Comparison of ENCODE assay signal across 9 mouse cellular contexts in the genomic region with DNA sequence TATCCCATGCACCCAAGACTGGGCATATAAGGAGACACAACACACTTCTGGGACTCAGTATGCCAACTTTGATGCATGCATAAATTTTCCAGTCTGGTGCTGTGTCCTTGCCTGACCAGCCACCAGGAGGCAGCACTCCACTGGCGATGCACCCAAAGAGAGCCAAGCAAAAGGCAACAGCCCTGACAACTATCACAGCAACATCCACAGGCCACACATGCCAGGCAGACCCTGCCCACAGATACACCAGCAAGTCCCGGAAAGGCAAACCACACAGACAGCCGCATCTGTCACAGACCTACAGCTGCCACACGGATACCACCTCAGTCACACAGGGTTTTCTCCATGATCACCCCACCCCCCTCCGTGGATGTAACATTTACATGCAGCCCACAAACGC. TPM values are rescaled to one million over a fixed set of nuclear protein-coding genes. Genes with fewer than 3 reads are reported as not detected.
A peak's percentile ranks its signal among the peaks of the same experiment; 100 is the strongest.
DNase-seq lines count a peak whose midpoint lies in the region; ATAC-seq and TF ChIP-seq lines count a peak whose summit lies in the region.
"Had no signal": no experiment of that assay in that cellular context is flagged by ENCODE, and none has a peak within 500 bp of the region (broad histone marks: within the 10 kb centered on the region; RNA-seq: fewer than 3 reads in every experiment).

No protein-coding gene starts in this region.

- no peak overlapping the region for H3K4me3 ChIP-seq in C2C12 (ENCODE audit: insufficient read depth, poor library complexity, severe bottlenecking)
- no peak overlapping the region for H3K4me3 ChIP-seq in layer of hippocampus, adult 2 months

- no peak overlapping the region for H3ac ChIP-seq in C2C12 (ENCODE audit: control insufficient read depth, insufficient read length, low read depth)

- peak; percentile 88 for TF ChIP-seq CTCF in C2C12 (IDR thresholded peaks at IDR 0.05; ENCODE audit: control insufficient read depth, insufficient read depth, insufficient read length)
- peak; percentile 96 for TF ChIP-seq CTCF in layer of hippocampus, adult 2 months (conservative IDR thresholded peaks at IDR 0.05)

- H3K27me3 ChIP-seq in C2C12 (ENCODE audit: control insufficient read depth, insufficient read depth, insufficient read length): no peaks in the 10 kb centered on the region

- peak; percentile 71 for DNase-seq in adipocyte (ENCODE audit: low spot score)
- peak; percentile 77 for DNase-seq in embryo, embryonic 10 days (ENCODE audit: low spot score)
- DNase-seq in layer of hippocampus, adult 2 months (ENCODE audit: low spot score in 2 of 2): peak; percentile 79 to 87
- DNase-seq in lung, postnatal 25 days (ENCODE audit: low spot score): peak; percentile 69
- peak; percentile 36 for DNase-seq in retina, postnatal 7 days (ENCODE audit: low read depth, low spot score)
- DNase-seq in thymus, postnatal 4 days: peak; percentile 89

- H3K79me2 ChIP-seq in C2C12 (ENCODE audit: control insufficient read depth, insufficient read depth): no peaks in the 10 kb centered on the region

- peak; percentile 61 for ATAC-seq in granulocyte monocyte progenitor cell, adult 5-6 weeks (replicated peaks; ENCODE audit: poor library complexity, severe bottlenecking)

- H3K36me3 ChIP-seq in C2C12 (ENCODE audit: control insufficient read depth, insufficient read depth): no peaks in the 10 kb centered on the region

- H3K27ac ChIP-seq in layer of hippocampus, adult 2 months: no peak overlapping the region

- no peaks in the 10 kb centered on the region for H3K79me3 ChIP-seq in C2C12 (ENCODE audit: low read depth)

TF ChIP-seq in C2C12, 6 proteins besides CTCF, POLR2A, EP300 and RAD21:
- TF ChIP-seq CEBPB (IDR thresholded peaks at IDR 0.05; ENCODE audit: low read depth): no peak
- no peak for TF ChIP-seq USF1 (IDR thresholded peaks at IDR 0.05; ENCODE audit: low read depth)
- TF ChIP-seq FOSL1 (IDR thresholded peaks at IDR 0.05; ENCODE audit: insufficient read depth, low read length, poor library complexity, severe bottlenecking): no peak
- no peak for TF ChIP-seq MAX (IDR thresholded peaks at IDR 0.05)
- TF ChIP-seq MYOG (IDR thresholded peaks at IDR 0.05; ENCODE audit: control insufficient read depth, extremely low read depth, insufficient read length): no peak
- TF ChIP-seq MYOD1 (IDR thresholded peaks at IDR 0.05; ENCODE audit: control insufficient read depth, insufficient read length, low read depth): no peak
TF ChIP-seq in C2C12: peak in this region for 0.

RNA-seq across cellular contexts. Expression of gene Pald1, which starts 41.8 kb away (rescaled TPM):
- 8.9 TPM for polyA plus RNA-seq in C2C12 (2012; fragmentation: generic; extraction: Trizol)
- not detected in 2 replicates for total RNA-seq in granulocyte monocyte progenitor cell, adult 5-6 weeks (2014; fragmentation: Nextera tagmentation)
- not detected in 2 replicates for total RNA-seq in granulocyte monocyte progenitor cell, adult 5-6 weeks (2017)
- 10 to 100 TPM; 15.2 to 16.3 TPM for total RNA-seq in layer of hippocampus, adult 2 months (2021)

RNA-seq across cellular contexts. Expression of gene Prf1, which starts 43.9 kb away (rescaled TPM):
- not detected for polyA plus RNA-seq in C2C12 (2012; fragmentation: generic; extraction: Trizol)
- total RNA-seq in granulocyte monocyte progenitor cell, adult 5-6 weeks (2014; fragmentation: Nextera tagmentation): not detected in 2 replicates
- not detected in 2 replicates for total RNA-seq in granulocyte monocyte progenitor cell, adult 5-6 weeks (2017)
- total RNA-seq in layer of hippocampus, adult 2 months (2021): not detected
- polyA plus RNA-seq: stomach, embryonic 14.5 days had no signal

Comparison
In these comparisons a context has a peak if more than half of its experiments do, and no peak if none do; other contexts are left out.
1. DNase-seq: peak in every context shown above with its lines; median percentile 89 in thymus, postnatal 4 days; 83 in layer of hippocampus, adult 2 months; 77 in embryo, embryonic 10 days; 71 in adipocyte; 69 in lung, postnatal 25 days; 36 in retina, postnatal 7 days.
2. RNA of gene Pald1, which starts 41.8 kb away (total RNA-seq): 15.2 to 16.3 TPM in layer of hippocampus, adult 2 months; not detected in granulocyte monocyte progenitor cell, adult 5-6 weeks; every median in the first group is over 10 times any median in the second.